In the genomic region with DNA sequence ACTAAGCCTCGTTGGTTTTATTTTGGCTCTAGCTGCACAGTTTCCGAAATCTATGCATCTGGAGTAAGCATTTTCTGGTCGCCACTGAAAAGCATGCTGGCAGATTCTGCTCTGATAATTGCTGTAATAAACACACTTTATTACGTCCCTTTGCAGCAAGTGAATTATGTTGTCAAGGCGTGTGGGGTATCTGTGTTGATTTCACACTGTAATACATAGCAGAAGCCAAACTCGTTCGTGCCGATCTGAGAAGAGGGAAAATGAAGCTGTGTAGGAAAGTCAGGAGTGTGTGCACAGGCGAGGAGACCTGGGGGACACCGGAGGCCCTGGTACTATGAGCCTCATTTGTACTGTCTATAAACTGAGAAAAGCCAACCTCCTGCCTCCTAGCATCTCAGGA, we compare ENCODE assay signal across 28 mouse cellular contexts. TPM values are rescaled to one million over a fixed set of nuclear protein-coding genes. Genes with fewer than 3 reads are reported as not detected.
DNase-seq lines count a peak whose midpoint lies in the region; ATAC-seq lines count a peak whose summit lies in the region.
"Had no signal": no experiment of that assay in that cellular context is flagged by ENCODE, and none has a peak within 500 bp of the region (broad histone marks: within the 10 kb centered on the region; RNA-seq: fewer than 3 reads in every experiment).

No protein-coding gene starts in this region.

- no peak for DNase-seq in embryonic facial prominence, embryonic 10.5 days (ENCODE audit: low spot score)
- DNase-seq in kidney, adult 8-10 months: no peak
- no peak for DNase-seq in T-cell, adult 2 months (ENCODE audit: low spot score)
- DNase-seq: adrenal gland, postnatal 25 days; cerebellum, adult 18-20 months; cerebellum, postnatal 36 days; gastrocnemius, postnatal 14 days; heart, adult 18-20 months; lung, postnatal 10 days; retina, postnatal 1 day; thymus, adult 18-20 months; thymus, postnatal 4 days had no signal

- H3K27me3 ChIP-seq in embryonic facial prominence, embryonic 12.5 days: peaks cover 13% of the 10 kb centered on the region
- peaks cover 36% of the 10 kb centered on the region for H3K27me3 ChIP-seq in embryonic facial prominence, embryonic 10.5 days (replicated peaks; ENCODE audit: low read depth, poor library complexity, severe bottlenecking)
- peaks cover 12% of the 10 kb centered on the region for H3K27me3 ChIP-seq in midbrain, embryonic 12.5 days
- no peaks in the 10 kb centered on the region for H3K27me3 ChIP-seq in midbrain, embryonic 16.5 days (ENCODE audit: control insufficient read depth, insufficient read depth, low read depth, low read length)
- no peaks in the 10 kb centered on the region for H3K27me3 ChIP-seq in forebrain, embryonic 16.5 days (replicated peaks; ENCODE audit: control insufficient read depth, insufficient read depth, low read length)
- H3K27me3 ChIP-seq in neural tube, embryonic 15.5 days (replicated peaks): 0 out of 2 replicates have a peak, but pooled peaks cover 4% of the 10 kb centered on the region
- H3K27me3 ChIP-seq: Patski had no signal

- WGBS in embryonic facial prominence, embryonic 12.5 days: 61% methylated on average over 10 of the region's 10 CpGs
- 76% methylated on average over 10 of the region's 10 CpGs for WGBS in embryonic facial prominence, embryonic 10.5 days
- 81% methylated on average over 10 of the region's 10 CpGs for WGBS in midbrain, embryonic 12.5 days
- 58% methylated on average over 10 of the region's 10 CpGs for WGBS in midbrain, embryonic 16.5 days
- WGBS in forebrain, embryonic 16.5 days: 39% methylated on average over 10 of the region's 10 CpGs
- 30% methylated on average over 10 of the region's 10 CpGs for WGBS in neural tube, embryonic 15.5 days

- no peaks in the 10 kb centered on the region for H3K36me3 ChIP-seq in embryonic facial prominence, embryonic 12.5 days
- H3K36me3 ChIP-seq in embryonic facial prominence, embryonic 10.5 days (replicated peaks): no peaks in the 10 kb centered on the region
- peaks cover 2% of the 10 kb centered on the region for H3K36me3 ChIP-seq in midbrain, embryonic 12.5 days
- no peaks in the 10 kb centered on the region for H3K36me3 ChIP-seq in midbrain, embryonic 16.5 days (ENCODE audit: control insufficient read depth, insufficient read depth, low read length)
- no peaks in the 10 kb centered on the region for H3K36me3 ChIP-seq in forebrain, embryonic 16.5 days (ENCODE audit: control insufficient read depth, insufficient read depth)
- peaks cover 5% of the 10 kb centered on the region; the same call in 1 of the 2 replicates for H3K36me3 ChIP-seq in neural tube, embryonic 15.5 days
- H3K36me3 ChIP-seq: heart, embryonic 13.5 days; intestine, embryonic 15.5 days; kidney, embryonic 15.5 days; liver, embryonic 15.5 days; stomach, embryonic 15.5 days had no signal

- H3K27ac ChIP-seq in embryonic facial prominence, embryonic 12.5 days: peak overlapping the region; percentile 46; the same call in 1 of the 2 replicates
- H3K27ac ChIP-seq in embryonic facial prominence, embryonic 10.5 days (replicated peaks): no peak overlapping the region
- H3K27ac ChIP-seq in midbrain, embryonic 12.5 days (replicated peaks): 0 out of 2 replicates have a peak overlapping the region, but pooled peaks have one; percentile 10
- H3K27ac ChIP-seq in midbrain, embryonic 16.5 days (ENCODE audit: low read length): no peak overlapping the region
- H3K27ac ChIP-seq in forebrain, embryonic 16.5 days (ENCODE audit: low read length): peak overlapping the region; percentile 16; the same call in 1 of the 2 replicates
- H3K27ac ChIP-seq in neural tube, embryonic 15.5 days (replicated peaks): peak overlapping the region; percentile 78
- H3K27ac ChIP-seq: heart, embryonic 13.5 days; intestine, embryonic 15.5 days; kidney, embryonic 15.5 days; liver, embryonic 15.5 days; stomach, embryonic 15.5 days had no signal

- ATAC-seq in embryonic facial prominence, embryonic 12.5 days (ENCODE audit: insufficient number of reproducible peaks, insufficient read depth, low FRiP score, low TSS enrichment): no peak
- no peak for ATAC-seq in midbrain, embryonic 12.5 days (ENCODE audit: low FRiP score, low read depth)
- no peak for ATAC-seq in midbrain, embryonic 16.5 days
- ATAC-seq in forebrain, embryonic 16.5 days: peak; percentile 28
- ATAC-seq in neural tube, embryonic 15.5 days (ENCODE audit: low FRiP score): peak; percentile 65
- ATAC-seq: activated CD4-positive, CD25-positive, alpha-beta regulatory T cell, adult 4 months; CD4-positive, CD25-positive, alpha-beta regulatory T cell, adult 4 months; intestine, embryonic 15.5 days; Patski had no signal

- H3K9ac ChIP-seq in embryonic facial prominence, embryonic 12.5 days: no peak overlapping the region
- H3K9ac ChIP-seq in midbrain, embryonic 12.5 days (replicated peaks): no peak overlapping the region
- H3K9ac ChIP-seq in midbrain, embryonic 16.5 days (ENCODE audit: low read depth, low read length): no peak overlapping the region
- H3K9ac ChIP-seq in forebrain, embryonic 16.5 days (replicated peaks; ENCODE audit: low read depth, low read length): no peak overlapping the region
- 0 out of 2 replicates have a peak overlapping the region, but pooled peaks have one; percentile 14 for H3K9ac ChIP-seq in neural tube, embryonic 15.5 days (replicated peaks)
- H3K9ac ChIP-seq: heart, embryonic 13.5 days; intestine, embryonic 15.5 days; kidney, embryonic 15.5 days; liver, embryonic 15.5 days; stomach, embryonic 15.5 days had no signal

- H3K9me3 ChIP-seq in embryonic facial prominence, embryonic 12.5 days: no peaks in the 10 kb centered on the region
- H3K9me3 ChIP-seq in embryonic facial prominence, embryonic 10.5 days: no peaks in the 10 kb centered on the region
- no peaks in the 10 kb centered on the region for H3K9me3 ChIP-seq in midbrain, embryonic 12.5 days
- H3K9me3 ChIP-seq in midbrain, embryonic 16.5 days (replicated peaks; ENCODE audit: control insufficient read depth, low read length, poor library complexity, severe bottlenecking): no peaks in the 10 kb centered on the region
- no peaks in the 10 kb centered on the region for H3K9me3 ChIP-seq in forebrain, embryonic 16.5 days (ENCODE audit: control insufficient read depth, low read length)
- H3K9me3 ChIP-seq in neural tube, embryonic 15.5 days (replicated peaks): no peaks in the 10 kb centered on the region
- H3K9me3 ChIP-seq: heart, embryonic 13.5 days; intestine, embryonic 15.5 days; kidney, embryonic 15.5 days; liver, embryonic 15.5 days; stomach, embryonic 15.5 days had no signal

- H3K4me3 ChIP-seq in embryonic facial prominence, embryonic 12.5 days: no peak overlapping the region
- no peak overlapping the region for H3K4me3 ChIP-seq in embryonic facial prominence, embryonic 10.5 days
- H3K4me3 ChIP-seq in midbrain, embryonic 12.5 days: no peak overlapping the region
- no peak overlapping the region for H3K4me3 ChIP-seq in midbrain, embryonic 16.5 days (ENCODE audit: low read depth, low read length)
- no peak overlapping the region for H3K4me3 ChIP-seq in forebrain, embryonic 16.5 days (replicated peaks; ENCODE audit: low read length)
- H3K4me3 ChIP-seq in neural tube, embryonic 15.5 days (replicated peaks): no peak overlapping the region
- H3K4me3 ChIP-seq: erythroblast, embryonic 14.5 days; heart, embryonic 13.5 days; intestine, embryonic 15.5 days; kidney, embryonic 15.5 days; liver, embryonic 15.5 days; stomach, embryonic 15.5 days had no signal

- H3K4me2 ChIP-seq in embryonic facial prominence, embryonic 12.5 days (replicated peaks): no peak overlapping the region
- no peak overlapping the region for H3K4me2 ChIP-seq in midbrain, embryonic 12.5 days (replicated peaks)
- H3K4me2 ChIP-seq in midbrain, embryonic 16.5 days (ENCODE audit: low read length): no peak overlapping the region
- no peak overlapping the region for H3K4me2 ChIP-seq in forebrain, embryonic 16.5 days (ENCODE audit: low read length)
- peak overlapping the region; percentile 25 for H3K4me2 ChIP-seq in neural tube, embryonic 15.5 days
- H3K4me2 ChIP-seq: heart, embryonic 13.5 days; intestine, embryonic 15.5 days; kidney, embryonic 15.5 days; liver, embryonic 15.5 days; stomach, embryonic 15.5 days had no signal

- H3K4me1 ChIP-seq in embryonic facial prominence, embryonic 12.5 days: peaks cover 46% of the 10 kb centered on the region
- peaks cover 84% of the 10 kb centered on the region for H3K4me1 ChIP-seq in embryonic facial prominence, embryonic 10.5 days
- H3K4me1 ChIP-seq in midbrain, embryonic 12.5 days: peaks cover 75% of the 10 kb centered on the region
- peaks cover 73% of the 10 kb centered on the region for H3K4me1 ChIP-seq in midbrain, embryonic 16.5 days (ENCODE audit: control insufficient read depth, insufficient read depth, low read length)
- peaks cover 51% of the 10 kb centered on the region for H3K4me1 ChIP-seq in forebrain, embryonic 16.5 days (replicated peaks; ENCODE audit: control insufficient read depth, insufficient read depth, low read length)
- H3K4me1 ChIP-seq in neural tube, embryonic 15.5 days: peaks cover 71% of the 10 kb centered on the region

RNA-seq across cellular contexts. Expression of gene AC124108.1, which starts 18.1 kb away (rescaled TPM):
- 0.43 and 0.75 TPM in 2 replicates for polyA plus RNA-seq in embryonic facial prominence, embryonic 12.5 days (2016; fragmentation: Nextera tagmentation; extraction: Ambion mirVana)
- polyA plus RNA-seq in embryonic facial prominence, embryonic 10.5 days (2016; fragmentation: Nextera tagmentation; extraction: Ambion mirVana): 1.00 and 1.4 TPM in 2 replicates
- polyA plus RNA-seq in midbrain, embryonic 12.5 days (2016; fragmentation: Nextera tagmentation; extraction: Ambion mirVana): 6.1 and 7.9 TPM in 2 replicates
- 2.8 and 4.0 TPM in 2 replicates for polyA plus RNA-seq in midbrain, embryonic 16.5 days (2015; fragmentation: Nextera tagmentation; extraction: Ambion mirVana)
- 2.5 and 3.3 TPM in 2 replicates for polyA plus RNA-seq in forebrain, embryonic 16.5 days (2015; fragmentation: Nextera tagmentation; extraction: Ambion mirVana)
- polyA plus RNA-seq in neural tube, embryonic 15.5 days (2015; fragmentation: Nextera tagmentation; extraction: Ambion mirVana): 1.4 and 1.6 TPM in 2 replicates
- polyA plus RNA-seq: activated CD4-positive, CD25-positive, alpha-beta regulatory T cell, adult 4 months; CD4-positive, CD25-positive, alpha-beta regulatory T cell, adult 4 months; erythroblast, embryonic 14.5 days; heart, embryonic 13.5 days; large intestine, adult 2 months; liver, embryonic 15.5 days had no signal

RNA-seq across cellular contexts. Expression of gene Lemd1, which starts 18.2 kb away (rescaled TPM):
- 1.5 and 2.0 TPM in 2 replicates for polyA plus RNA-seq in embryonic facial prominence, embryonic 12.5 days (2016; fragmentation: Nextera tagmentation; extraction: Ambion mirVana)
- 1.9 and 2.0 TPM in 2 replicates for polyA plus RNA-seq in embryonic facial prominence, embryonic 10.5 days (2016; fragmentation: Nextera tagmentation; extraction: Ambion mirVana)
- polyA plus RNA-seq in midbrain, embryonic 12.5 days (2016; fragmentation: Nextera tagmentation; extraction: Ambion mirVana): 13.4 and 15.6 TPM in 2 replicates
- polyA plus RNA-seq in midbrain, embryonic 16.5 days (2015; fragmentation: Nextera tagmentation; extraction: Ambion mirVana): 16.2 and 18.0 TPM in 2 replicates
- polyA plus RNA-seq in forebrain, embryonic 16.5 days (2015; fragmentation: Nextera tagmentation; extraction: Ambion mirVana): 14.9 and 18.4 TPM in 2 replicates
- 16.9 and 17.6 TPM in 2 replicates for polyA plus RNA-seq in neural tube, embryonic 15.5 days (2015; fragmentation: Nextera tagmentation; extraction: Ambion mirVana)
- polyA plus RNA-seq: activated CD4-positive, CD25-positive, alpha-beta regulatory T cell, adult 4 months; CD4-positive, CD25-positive, alpha-beta regulatory T cell, adult 4 months; erythroblast, embryonic 14.5 days; heart, embryonic 13.5 days; liver, embryonic 15.5 days had no signal

RNA-seq across cellular contexts. Expression of gene Gm10188, which starts 20.2 kb away (rescaled TPM):
- not detected in 2 replicates for polyA plus RNA-seq in embryonic facial prominence, embryonic 12.5 days (2016; fragmentation: Nextera tagmentation; extraction: Ambion mirVana)
- not detected in 2 replicates for polyA plus RNA-seq in embryonic facial prominence, embryonic 10.5 days (2016; fragmentation: Nextera tagmentation; extraction: Ambion mirVana)
- polyA plus RNA-seq in midbrain, embryonic 12.5 days (2016; fragmentation: Nextera tagmentation; extraction: Ambion mirVana): 0.96 TPM in 1 of 2 replicates, not detected in the other
- 0.28 and 0.63 TPM in 2 replicates for polyA plus RNA-seq in midbrain, embryonic 16.5 days (2015; fragmentation: Nextera tagmentation; extraction: Ambion mirVana)
- 0.86 TPM in 1 of 2 replicates, not detected in the other for polyA plus RNA-seq in forebrain, embryonic 16.5 days (2015; fragmentation: Nextera tagmentation; extraction: Ambion mirVana)
- polyA plus RNA-seq in neural tube, embryonic 15.5 days (2015; fragmentation: Nextera tagmentation; extraction: Ambion mirVana): 0.50 and 0.59 TPM in 2 replicates
- polyA plus RNA-seq: activated CD4-positive, CD25-positive, alpha-beta regulatory T cell, adult 4 months; CD4-positive, CD25-positive, alpha-beta regulatory T cell, adult 4 months; erythroblast, embryonic 14.5 days; heart, embryonic 13.5 days; intestine, embryonic 15.5 days; kidney, embryonic 15.5 days; large intestine, adult 2 months; limb, embryonic 14.5 days; liver, embryonic 15.5 days; stomach, embryonic 15.5 days had no signal

Comparison
In these comparisons a context has a peak if more than half of its experiments do, and no peak if none do; other contexts are left out.
1. H3K27ac ChIP-seq: peak in embryonic facial prominence, embryonic 12.5 days (single experiment), midbrain, embryonic 12.5 days (single experiment), forebrain, embryonic 16.5 days (single experiment) and neural tube, embryonic 15.5 days (single experiment); none in embryonic facial prominence, embryonic 10.5 days (single experiment) and midbrain, embryonic 16.5 days (single experiment).
2. ATAC-seq: peak in forebrain, embryonic 16.5 days (single experiment) and neural tube, embryonic 15.5 days (single experiment); none in embryonic facial prominence, embryonic 12.5 days (single experiment), midbrain, embryonic 12.5 days (single experiment) and midbrain, embryonic 16.5 days (single experiment).